Mouse (Mus musculus): ENCODE measurements around the gene Acoxl.

GRCm38 (mm10) chr2:128072944-128073343 lies 234.3 kb downstream of the Acoxl start:
- no peak for TF ChIP-seq CTCF (IDR thresholded peaks at IDR 0.05; ENCODE audit: extremely low read depth, insufficient read depth, insufficient read length, insufficient replicate concordance)
- no peak for TF ChIP-seq POLR2A (IDR thresholded peaks at IDR 0.05; ENCODE audit: low read depth, low read length)
